Mouse (Mus musculus) lung, postnatal 0 days (tissue): Measurements from ENCODE around the gene Adck1. TPM values are rescaled to one million over a fixed set of nuclear protein-coding genes. Genes with fewer than 3 reads are reported as not detected.

ENCODE experiments used
- ATAC-seq: fragments of 200-750 bp; cut with Nextera tagmentation; 2 replicates; pipeline ENCODE4 v1.8.0; 2017; ENCODE audit warnings: moderate library complexity
- DNase-seq: peaks from one replicate; pipeline ENCODE4 v3.0.0-alpha.2; 2016; ENCODE audit warnings: low spot score
- H3K27ac ChIP-seq: fragments of 300-500 bp; sonication (generic); 2 replicates; pipeline ENCODE4 v1.5.1; 2014; ENCODE audit warnings: antibody characterized with exemption, mild to moderate bottlenecking, low read length, mixed read lengths
- H3K27me3 ChIP-seq: fragments of 300-500 bp; sonication (generic); replicated peaks from 2 replicates; pipeline ENCODE4 v1.6.1; 2014; ENCODE audit warnings: low read length, mixed read lengths; ENCODE audit not compliant: insufficient read depth
- H3K36me3 ChIP-seq: fragments of 300-500 bp; sonication (generic); 2 replicates; pipeline ENCODE4 v1.6.1; 2014; ENCODE audit warnings: low read length, mixed read lengths; ENCODE audit not compliant: insufficient read depth
- H3K4me1 ChIP-seq: fragments of 300-500 bp; sonication (generic); 2 replicates; pipeline ENCODE4 v1.6.1; 2014; ENCODE audit warnings: antibody characterized with exemption, low read depth, low read length, mixed read lengths; ENCODE audit not compliant: insufficient read depth
- H3K4me2 ChIP-seq: fragments of 300-500 bp; sonication (generic); replicated peaks from 2 replicates; pipeline ENCODE4 v1.6.1; 2014; ENCODE audit warnings: low read depth, mild to moderate bottlenecking, low read length, moderate library complexity, mixed read lengths
- H3K4me3 ChIP-seq: fragments of 300-500 bp; sonication (generic); 2 replicates; pipeline ENCODE4 v1.5.1; 2014; ENCODE audit warnings: low read depth, low read length
- H3K9ac ChIP-seq: fragments of 300-500 bp; sonication (generic); replicated peaks from 2 replicates; pipeline ENCODE4 v1.6.1; 2014; ENCODE audit warnings: low read depth, mild to moderate bottlenecking
- H3K9me3 ChIP-seq: fragments of 300-500 bp; sonication (generic); 2 replicates; pipeline ENCODE4 v1.6.1; 2016; ENCODE audit warnings: low read length, mixed read lengths
- CTCF ChIP-seq: IDR thresholded peaks from 2 replicates; pipeline ENCODE4 v1.5.1; 2016; ENCODE audit warnings: antibody characterized with exemption, mild to moderate bottlenecking
- EP300 ChIP-seq: IDR thresholded peaks from 2 replicates; pipeline ENCODE4 v1.6.1; 2016; ENCODE audit warnings: antibody characterized with exemption, mild to moderate bottlenecking, control low read depth
- WGBS: fragments of 180-500 bp; shearing (Covaris S2); extraction: QIAGEN DNeasy Blood & Tissue Kit; methylation state at CpG from one replicate; pipeline ENCODE4 v1.1.7; 2014; 5-methylcytosine and 5-hydroxymethylcytosine counted together
- polyA plus RNA-seq: library from polyadenylated mRNA; unstranded; fragments of >200 nt; fragmentation: Nextera tagmentation; extraction: Ambion mirVana; gene quantifications from 2 replicates; pipeline ENCODE4 v1.2.1, GENCODE M21; 2015

Adck1 gene
- polyA plus RNA-seq, 1 experiment from 2014 or later = 12.9 TPM

DNA sequence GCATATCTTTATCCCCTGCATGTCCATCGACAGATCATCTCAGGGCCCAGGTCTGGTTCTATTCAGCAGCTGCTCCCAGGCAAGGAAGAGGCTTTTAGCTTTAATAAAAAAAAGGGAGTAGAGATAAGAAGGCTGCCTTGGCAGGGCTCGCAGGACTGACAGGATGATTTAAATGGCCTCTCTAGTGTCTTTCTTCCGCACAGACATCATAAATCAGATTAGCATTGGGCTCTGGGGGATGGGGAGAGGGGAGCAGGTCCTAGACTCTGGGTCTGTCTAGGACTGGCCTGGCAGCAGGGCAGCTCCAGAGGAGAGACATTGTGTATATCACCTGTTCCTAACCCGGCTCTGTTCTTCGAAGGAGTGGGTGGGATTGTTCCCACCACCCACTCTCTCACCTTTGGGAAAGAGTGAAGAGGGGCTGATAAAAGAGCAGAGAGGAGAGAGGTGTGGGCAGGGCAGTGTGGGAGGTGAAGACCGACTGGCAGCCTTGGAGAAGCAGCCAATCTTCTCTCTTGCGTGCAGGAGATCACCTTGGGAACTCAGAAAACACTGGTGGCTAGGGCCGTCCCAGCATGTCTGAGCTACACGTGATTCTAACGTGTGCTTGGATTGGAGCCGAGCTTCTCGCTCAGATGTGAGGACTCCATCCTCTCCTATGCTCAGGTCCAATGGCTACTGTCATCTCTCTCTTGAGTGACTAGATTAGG is 94.5 kb downstream of the Adck1 start:
- Histone ChIP-seq H3K27me3 (no peaks in the 10 kb centered on the region), H3K9me3 (no peaks in the 10 kb centered on the region), H3K4me3 (no peak overlapping the region), H3K4me2 (no peak overlapping the region), H3K4me1 (no peaks in the 10 kb centered on the region), H3K9ac (no peak overlapping the region), H3K36me3 (no peaks in the 10 kb centered on the region), H3K27ac (no peak overlapping the region)
- WGBS = 53% methylated on average over 12 of the region's 12 CpGs
- no peak for TF ChIP-seq EP300
- TF ChIP-seq CTCF = no peak
- no peak for ATAC-seq
- DNase-seq = no peak

DNA sequence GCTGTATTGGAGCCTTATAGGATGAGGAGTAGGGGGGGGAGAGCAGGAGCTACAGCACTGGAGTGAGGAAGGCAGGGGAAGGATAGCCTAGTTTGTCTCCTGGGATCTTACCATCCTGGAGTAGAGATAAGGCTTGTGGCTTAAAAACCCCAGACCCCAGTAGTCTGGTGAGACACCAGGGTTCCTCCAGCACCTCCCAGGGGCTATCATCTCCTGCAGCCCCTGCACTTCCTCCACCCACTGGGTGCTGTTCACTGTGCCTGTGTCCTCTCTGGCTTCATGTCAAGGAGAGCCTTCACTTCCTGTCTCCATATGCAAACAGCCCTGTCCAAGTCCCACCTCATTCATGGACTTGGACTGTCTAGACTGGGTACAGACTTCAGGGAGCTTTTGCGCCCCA is 96.7 kb downstream of the Adck1 start:
- Histone ChIP-seq H3K4me3 (no peak overlapping the region), H3K27ac (no peak overlapping the region), H3K27me3 (no peaks in the 10 kb centered on the region), H3K9ac (no peak overlapping the region), H3K4me2 (no peak overlapping the region), H3K36me3 (no peaks in the 10 kb centered on the region), H3K9me3 (no peaks in the 10 kb centered on the region), H3K4me1 (no peaks in the 10 kb centered on the region)
- ATAC-seq (no peak), DNase-seq (no peak)
- TF ChIP-seq EP300 (no peak), CTCF (no peak)
- WGBS = 92% methylated on average over 1 of the region's 1 CpGs

DNA sequence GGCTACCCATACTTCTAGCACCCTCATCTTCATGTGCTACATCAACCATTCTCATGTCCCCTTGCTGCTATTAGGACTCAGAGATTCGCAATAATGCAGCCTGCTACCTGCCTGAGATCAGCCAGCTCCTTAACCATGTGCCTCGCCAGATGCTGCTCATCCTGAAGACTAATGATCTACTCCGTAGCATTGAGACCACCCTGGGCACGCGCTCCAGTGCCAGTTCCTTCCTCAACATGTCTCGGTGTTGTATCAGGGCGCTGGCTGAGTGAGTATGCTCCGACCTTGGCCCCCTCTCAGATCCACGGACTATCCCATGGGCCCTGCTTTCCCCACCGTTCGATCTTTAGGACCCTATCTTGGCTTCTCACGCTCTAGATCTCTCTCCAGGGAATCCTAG is 98.6 kb downstream of the Adck1 start:
- TF ChIP-seq EP300 (no peak), CTCF (no peak)
- Histone ChIP-seq H3K9me3 (no peaks in the 10 kb centered on the region), H3K4me1 (no peaks in the 10 kb centered on the region), H3K9ac (no peak overlapping the region), H3K36me3 (no peaks in the 10 kb centered on the region), H3K27me3 (no peaks in the 10 kb centered on the region), H3K4me2 (no peak overlapping the region), H3K27ac (no peak overlapping the region), H3K4me3 (no peak overlapping the region)
- no peak for DNase-seq
- ATAC-seq = no peak
- 90% methylated on average over 12 of the region's 12 CpGs for WGBS

DNA sequence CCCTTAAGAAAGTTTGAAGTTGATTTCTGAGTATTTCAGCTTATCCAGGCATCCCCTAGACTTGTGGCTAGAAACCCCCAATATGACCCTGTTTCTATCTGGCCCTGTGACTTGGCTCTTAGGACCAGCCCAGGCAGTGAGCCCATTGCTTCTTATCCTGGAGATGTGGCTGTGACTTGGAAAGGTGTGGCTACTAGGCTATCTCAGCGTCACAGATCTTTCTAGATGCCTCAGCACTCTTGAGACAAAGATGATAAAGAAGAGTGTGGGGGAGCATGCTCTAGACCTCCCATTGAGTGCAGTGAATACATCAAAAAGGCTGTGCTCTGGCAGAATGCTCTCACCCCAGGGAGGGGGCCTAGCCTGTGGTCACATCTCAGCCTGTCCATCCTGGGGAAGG is 99.1 kb downstream of the Adck1 start:
- H3K9ac ChIP-seq = no peak overlapping the region
- no peaks in the 10 kb centered on the region for H3K27me3 ChIP-seq
- 71% methylated on average over 1 of the region's 1 CpGs for WGBS
- no peak for DNase-seq
- no peak for ATAC-seq
- H3K27ac ChIP-seq = no peak overlapping the region
- no peaks in the 10 kb centered on the region for H3K36me3 ChIP-seq
- no peak for TF ChIP-seq EP300
- TF ChIP-seq CTCF = no peak
- H3K4me2 ChIP-seq = no peak overlapping the region
- no peak overlapping the region for H3K4me3 ChIP-seq
- no peaks in the 10 kb centered on the region for H3K9me3 ChIP-seq
- H3K4me1 ChIP-seq = no peaks in the 10 kb centered on the region

DNA sequence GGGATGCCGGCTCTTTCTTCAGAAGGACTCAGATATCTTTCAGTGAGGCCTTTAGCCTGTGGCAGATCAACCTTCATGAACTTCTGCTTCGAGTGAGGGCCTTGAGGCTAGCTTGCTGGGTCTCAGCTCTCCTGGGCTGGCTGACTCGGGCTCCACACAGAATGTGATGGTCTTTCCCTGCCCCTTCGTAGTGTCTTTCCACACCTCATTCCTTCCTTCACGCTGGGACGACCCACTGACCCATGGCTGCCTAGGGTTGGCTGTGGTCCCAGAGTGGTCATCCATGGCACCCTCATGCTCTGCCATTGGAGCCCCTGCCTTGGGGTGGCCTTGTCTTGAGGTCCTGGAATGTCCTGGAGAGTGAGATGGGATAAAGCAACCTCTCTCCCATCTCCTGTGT is 100.7 kb downstream of the Adck1 start:
- ATAC-seq (no peak), DNase-seq (no peak)
- TF ChIP-seq CTCF = no peak
- no peak for TF ChIP-seq EP300
- Histone ChIP-seq H3K36me3 (no peaks in the 10 kb centered on the region), H3K9ac (no peak overlapping the region), H3K27ac (no peak overlapping the region), H3K4me1 (no peaks in the 10 kb centered on the region), H3K4me2 (no peak overlapping the region), H3K9me3 (no peaks in the 10 kb centered on the region), H3K4me3 (no peak overlapping the region), H3K27me3 (no peaks in the 10 kb centered on the region)
- 71% methylated on average over 6 of the region's 6 CpGs for WGBS

DNA sequence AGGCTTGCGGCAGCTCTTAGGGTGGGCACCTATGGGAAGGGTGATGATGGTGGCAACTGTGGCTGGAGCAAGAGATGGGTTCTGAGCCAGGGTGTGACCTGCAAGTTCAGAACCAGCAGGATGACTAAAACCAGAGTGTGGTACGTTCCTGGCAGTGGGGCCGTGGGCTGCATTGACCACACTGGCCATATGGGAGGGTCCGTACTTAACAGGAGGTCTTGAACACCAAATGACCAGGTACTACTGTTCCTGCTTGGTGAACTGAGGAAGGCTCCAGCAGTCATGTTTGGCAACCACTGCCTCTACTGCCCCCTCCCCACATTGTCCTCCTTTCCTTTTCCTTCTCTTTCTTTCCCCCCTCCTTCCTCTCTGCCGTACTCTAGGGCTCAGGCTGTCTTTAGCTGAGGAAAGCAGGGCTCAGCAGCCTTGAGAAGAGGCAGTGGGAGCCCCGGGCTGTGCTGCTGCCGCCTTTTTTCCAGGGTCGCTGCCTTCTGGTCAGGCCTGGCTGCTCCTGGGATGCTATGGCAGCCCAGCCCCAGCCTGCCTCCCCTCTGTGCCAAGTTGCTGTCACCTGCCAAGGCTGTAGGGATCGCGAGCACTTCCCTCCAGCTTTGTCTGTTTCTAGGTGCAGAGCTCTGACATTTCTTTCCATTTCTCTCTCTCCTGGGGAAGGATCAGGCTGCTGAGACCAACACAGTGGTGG is 103.4 kb downstream of the Adck1 start:
- H3K9ac ChIP-seq = no peak overlapping the region
- no peak for DNase-seq
- TF ChIP-seq EP300 (no peak), CTCF (no peak)
- WGBS = 86% methylated on average over 10 of the region's 10 CpGs
- no peaks in the 10 kb centered on the region for H3K4me1 ChIP-seq
- no peak for ATAC-seq
- H3K4me2 ChIP-seq = no peak overlapping the region
- H3K27me3 ChIP-seq = no peaks in the 10 kb centered on the region
- no peak overlapping the region for H3K4me3 ChIP-seq
- H3K9me3 ChIP-seq = no peaks in the 10 kb centered on the region
- no peak overlapping the region for H3K27ac ChIP-seq
- H3K36me3 ChIP-seq = no peaks in the 10 kb centered on the region
